Mouse (Mus musculus): Measurements from ENCODE around the gene Slc39a5.

Gene Slc39a5

DNA sequence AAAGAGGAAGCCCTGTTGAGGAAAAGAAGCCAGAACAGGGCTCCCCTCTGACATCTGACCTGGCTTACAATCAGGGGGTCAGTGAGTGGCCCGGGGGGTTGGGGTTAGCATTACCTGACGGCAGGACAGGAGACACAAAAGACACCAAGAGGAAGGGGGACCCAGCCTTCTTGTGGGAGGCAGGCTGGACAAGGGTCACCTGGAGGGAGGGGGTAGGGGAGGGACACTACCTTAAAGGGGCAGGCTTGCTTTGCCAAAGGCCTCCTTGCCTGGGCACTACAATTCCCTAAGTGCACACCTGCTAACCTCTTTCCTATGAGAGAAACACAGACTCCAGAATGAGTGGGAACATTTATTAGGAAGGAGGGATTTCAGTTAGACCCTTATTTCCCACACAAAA is at the start of gene Slc39a5:
Gene Slc39a5 (minus strand): TSS at position 174 of the 400 bp plus-strand sequence.
- no peak for DNase-seq (ENCODE audit: low read depth, low spot score)

DNA sequence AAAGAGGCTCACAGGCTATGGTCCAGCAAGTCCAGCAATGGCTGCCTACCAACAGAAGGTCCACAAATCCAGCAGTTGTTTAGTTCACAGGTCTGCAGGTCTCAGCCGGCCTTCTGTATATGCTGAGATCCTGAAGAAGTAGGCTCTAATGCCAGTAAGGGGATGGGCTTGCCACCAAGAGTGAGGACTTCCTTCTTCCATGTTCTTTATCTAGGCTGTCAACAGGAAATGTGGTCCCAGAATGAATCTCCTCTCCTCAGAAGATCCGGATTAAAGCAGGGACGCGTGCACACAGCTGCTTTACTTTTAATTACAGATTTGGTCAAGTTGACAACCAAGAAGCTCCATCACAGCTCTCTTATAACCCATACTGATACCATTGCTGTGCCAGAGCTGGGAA is 44.4 kb upstream of the Slc39a5 start:
- DNase-seq (ENCODE audit: low read depth, low spot score), result no peak

DNA sequence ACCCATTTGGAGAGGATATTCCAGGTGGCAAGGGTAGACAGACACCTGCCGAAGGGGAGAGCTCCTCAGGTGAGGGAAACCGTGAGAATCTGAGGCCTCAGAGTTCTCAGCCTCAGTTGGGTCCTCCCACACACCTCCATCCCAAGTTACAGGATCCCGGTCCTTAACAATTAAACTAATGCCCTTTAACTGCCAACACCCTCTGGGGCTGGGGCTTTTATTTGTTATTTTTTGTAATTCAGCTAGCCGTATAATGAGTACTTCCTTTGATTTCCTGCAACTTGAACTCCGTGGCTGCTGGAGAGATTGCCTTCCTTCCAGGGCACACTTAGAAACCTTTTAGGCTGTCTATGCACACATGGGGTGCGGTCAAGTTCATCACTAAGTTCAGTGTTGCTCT is 43.3 kb upstream of the Slc39a5 start:
- no peak for DNase-seq (ENCODE audit: low read depth, low spot score)

DNA sequence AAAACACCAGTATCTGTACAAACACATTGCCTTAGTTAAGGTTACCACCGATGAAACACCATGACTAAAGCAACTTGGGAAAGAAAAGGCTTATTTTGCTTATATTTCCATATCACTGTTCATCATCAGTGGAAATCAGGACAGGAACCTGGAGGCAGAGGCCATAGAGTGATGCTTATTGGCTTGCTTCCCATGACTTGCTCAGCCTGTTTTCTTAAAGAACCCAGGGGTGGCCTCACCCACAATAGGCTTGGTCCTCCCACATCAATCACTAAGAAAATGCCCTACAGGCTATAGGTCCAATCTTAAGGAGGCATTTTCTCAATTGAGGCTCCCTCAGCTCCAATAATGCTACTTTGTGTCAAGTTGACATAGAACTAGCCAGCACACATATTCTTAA is 41.7 kb upstream of the Slc39a5 start:
- DNase-seq (ENCODE audit: low read depth, low spot score), result no peak

DNA sequence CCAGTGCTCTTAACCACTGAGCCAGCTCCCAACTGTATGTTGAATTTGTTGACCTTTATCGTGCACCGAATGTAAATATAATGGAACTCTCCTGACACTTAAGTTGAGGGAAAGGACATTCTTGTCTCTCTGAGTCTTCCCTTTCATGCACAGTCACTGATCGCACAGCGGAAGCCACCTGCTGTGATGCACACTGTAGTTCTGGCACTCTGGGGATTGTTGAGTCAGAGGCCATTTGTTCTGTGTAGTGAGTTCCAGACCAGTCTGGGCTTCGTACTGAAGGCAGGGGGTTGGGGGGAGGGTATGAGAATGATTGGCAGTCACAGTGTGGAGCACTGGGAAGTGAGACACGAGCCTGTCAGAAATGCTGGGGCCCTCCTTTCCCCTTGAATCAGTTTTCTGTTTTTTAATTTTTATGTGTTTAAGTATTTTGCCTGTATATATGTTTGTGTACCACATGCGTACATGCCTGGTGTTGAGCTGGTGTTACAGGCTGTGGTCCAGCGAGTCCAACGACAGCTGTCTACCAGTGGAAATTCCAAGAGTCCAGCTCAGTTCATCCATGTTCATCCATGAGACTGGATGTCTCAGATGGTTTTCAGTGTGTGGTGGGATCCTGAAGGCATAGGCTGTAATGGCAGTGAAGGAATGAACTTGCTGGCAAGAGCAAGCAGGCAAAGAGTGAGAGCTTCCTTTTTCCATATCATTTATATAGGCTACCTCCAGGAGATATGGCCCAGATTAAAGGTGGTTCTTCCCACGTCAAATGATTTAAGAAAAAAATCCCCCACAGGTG is 40.5 kb upstream of the Slc39a5 start:
- no peak for DNase-seq (ENCODE audit: low read depth, low spot score)

DNA sequence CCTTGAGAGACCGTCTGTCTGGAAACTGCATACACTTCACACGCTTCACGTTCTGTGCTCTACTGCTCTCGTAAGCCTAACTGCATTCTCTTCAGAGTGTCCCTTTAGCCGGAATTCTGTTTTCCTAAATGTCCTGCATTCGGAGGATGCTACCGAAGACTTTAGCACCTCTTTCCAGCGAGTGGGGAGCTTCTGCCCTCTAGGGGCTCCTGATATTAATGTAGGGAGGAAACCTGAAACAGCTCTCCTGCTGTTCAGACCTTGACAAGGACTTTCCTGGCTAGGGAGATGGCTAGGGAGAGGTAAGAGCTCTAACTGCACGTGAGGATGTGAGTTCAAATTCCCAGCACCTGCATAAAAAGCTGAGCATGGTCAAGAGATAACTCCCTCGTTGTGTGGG is 39.4 kb upstream of the Slc39a5 start:
- DNase-seq (ENCODE audit: low read depth, low spot score), result no peak

DNA sequence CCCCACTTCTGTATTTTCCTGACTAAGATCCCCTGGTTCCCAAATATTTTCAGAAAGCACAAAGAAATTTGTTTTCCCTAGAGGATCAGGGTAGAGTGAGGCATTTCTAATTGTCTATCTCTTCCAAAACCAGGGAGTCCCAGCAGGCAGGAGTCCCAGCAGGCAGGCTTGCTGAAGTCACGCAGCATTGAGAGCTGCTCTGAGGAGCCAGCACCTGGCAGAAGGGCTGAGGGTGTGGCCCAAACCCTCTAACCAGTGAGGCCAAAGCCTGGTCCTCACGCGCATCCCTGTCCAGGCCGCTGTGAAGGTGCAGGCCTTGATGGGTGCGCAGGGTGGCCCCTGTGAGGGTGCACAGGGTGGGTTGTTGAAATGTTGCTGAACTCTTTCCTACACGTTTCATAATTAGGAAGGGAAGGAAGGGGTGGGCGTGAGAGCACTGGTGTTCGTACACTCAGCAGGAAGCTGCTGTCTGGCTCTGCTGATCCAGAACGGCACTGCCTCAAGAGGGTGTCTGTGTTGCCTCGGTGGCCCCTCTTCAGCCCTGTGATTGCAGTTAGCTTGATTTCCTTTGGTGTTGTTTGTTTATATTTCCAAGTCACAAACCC is 37.7 kb upstream of the Slc39a5 start:
- DNase-seq (ENCODE audit: low read depth, low spot score), result no peak

DNA sequence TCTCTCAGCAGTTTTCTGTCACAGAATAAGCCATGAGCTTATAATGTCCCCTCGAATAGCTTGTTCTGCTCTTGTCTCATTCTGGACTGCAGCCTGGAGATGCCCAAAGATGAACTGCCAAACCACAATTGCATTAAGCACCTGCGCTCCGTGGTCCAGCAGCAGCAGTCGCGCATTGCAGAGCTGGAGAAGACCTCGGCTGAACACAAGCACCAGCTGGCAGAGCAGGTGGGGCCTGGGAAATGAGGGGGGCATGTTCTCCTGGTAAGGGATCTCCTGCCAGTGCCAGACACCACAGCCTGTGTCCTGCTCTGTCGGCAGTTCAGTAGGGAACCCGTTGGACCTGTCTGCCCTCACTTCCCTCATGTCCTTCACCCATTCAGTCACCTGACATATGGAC is 35.3 kb upstream of the Slc39a5 start:
- no peak for DNase-seq (ENCODE audit: low read depth, low spot score)

DNA sequence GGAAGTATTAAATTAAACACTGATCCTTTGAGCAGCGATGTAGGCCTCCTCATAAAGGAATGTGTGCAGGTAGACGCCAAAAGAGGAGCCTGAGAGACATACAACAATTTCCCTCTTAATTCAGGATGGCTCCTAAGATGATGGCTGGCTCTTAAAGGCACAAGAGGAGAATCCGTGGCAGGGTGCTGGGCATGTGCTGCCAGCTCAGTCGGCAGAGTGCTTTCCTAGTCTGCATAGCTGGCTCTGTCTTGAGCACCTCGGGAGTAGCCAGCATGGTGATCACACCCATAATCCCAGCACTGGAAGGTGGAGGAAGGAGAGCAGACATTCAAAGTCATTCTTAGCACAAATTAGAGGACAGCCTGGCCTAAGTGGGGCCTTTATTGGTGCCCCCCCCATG is 34.8 kb upstream of the Slc39a5 start:
- no peak for DNase-seq (ENCODE audit: low read depth, low spot score)

DNA sequence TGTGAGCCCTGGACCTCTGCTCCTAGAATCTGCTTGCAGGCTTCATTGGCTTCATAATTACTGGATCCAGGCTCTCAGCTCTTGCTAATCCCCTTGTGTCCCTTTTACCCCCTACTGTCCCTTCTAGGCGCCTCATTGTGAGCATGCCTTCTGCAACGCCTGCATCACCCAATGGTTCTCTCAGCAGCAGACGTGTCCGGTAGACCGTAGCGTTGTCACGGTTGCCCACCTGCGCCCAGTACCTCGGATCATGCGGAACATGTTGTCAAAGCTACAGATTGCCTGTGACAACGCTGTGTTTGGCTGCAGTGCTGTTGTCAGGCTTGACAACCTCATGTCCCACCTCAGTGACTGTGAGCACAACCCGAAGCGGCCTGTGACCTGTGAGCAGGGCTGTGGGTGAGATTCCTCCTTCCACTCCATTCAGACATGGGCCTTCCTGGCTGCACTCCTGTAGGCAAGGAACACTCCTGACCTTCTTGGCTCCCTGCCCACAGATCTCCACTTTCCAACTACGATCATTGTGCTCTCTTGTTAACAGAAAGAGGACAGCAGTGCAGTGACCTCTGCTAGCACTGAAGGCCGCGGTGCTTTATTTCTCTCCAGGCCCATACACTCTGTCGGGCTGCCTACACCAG is 34.3 kb upstream of the Slc39a5 start:
- DNase-seq (ENCODE audit: low read depth, low spot score), result no peak

DNA sequence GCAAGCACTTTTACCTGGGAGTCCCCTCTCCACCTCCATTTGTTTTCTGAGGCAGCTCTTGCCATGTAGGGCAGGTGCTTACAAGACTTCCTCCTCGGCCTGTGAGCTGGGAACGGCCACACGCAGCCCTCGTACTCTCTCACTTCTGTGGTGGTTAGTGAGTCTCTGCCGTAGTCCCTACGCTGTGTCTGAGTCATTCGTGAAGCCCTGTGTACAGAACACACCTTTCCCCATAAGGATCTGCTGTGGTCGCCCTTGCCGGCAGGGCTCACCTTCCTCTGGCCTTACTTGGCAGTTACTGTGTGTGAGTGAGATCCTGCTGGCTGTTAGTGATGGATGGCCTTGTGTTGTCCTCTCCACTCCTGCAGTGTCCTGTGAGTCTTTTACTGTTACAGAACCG is 33.7 kb upstream of the Slc39a5 start:
- no peak for DNase-seq (ENCODE audit: low read depth, low spot score)

DNA sequence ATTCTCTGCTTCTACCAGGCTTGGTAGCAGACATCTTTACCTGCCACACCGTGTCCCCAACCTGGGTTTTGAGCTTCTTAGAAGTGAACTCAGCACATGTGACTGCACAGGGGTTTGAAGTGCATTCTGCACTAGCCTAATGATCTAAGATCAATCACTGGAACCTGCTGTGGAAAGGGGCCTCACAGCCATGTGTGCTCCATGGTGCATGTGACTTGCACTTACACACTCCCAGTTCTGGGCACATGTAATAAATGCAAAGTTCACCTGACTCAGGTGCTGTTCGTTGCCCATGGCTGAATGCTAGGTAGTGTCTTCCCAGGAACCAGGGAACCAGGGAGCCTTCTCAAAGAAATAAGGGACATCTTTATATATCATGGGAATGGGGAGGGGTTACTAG is 32.4 kb upstream of the Slc39a5 start:
- no peak for DNase-seq (ENCODE audit: low read depth, low spot score)

DNA sequence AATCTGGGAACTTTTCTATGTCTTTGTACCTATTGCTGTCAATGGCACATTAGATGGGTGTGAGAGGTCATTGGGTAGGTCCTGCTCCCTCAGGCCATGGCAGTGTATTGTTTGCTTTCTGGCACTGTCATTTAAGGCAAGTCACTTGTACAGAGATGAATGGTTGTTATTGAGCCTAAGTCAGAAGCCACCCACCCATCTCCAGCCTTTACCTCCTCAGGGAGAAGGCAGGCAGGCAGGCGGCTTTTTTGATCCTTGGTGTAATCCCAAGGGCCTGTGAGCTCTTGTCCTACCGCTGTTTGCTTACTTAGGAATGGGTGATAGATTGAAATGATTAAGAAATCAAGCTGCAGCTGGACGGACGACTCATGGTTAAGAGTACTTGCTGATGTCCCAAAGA is 28.4 kb upstream of the Slc39a5 start:
- no peak for DNase-seq (ENCODE audit: low read depth, low spot score)

DNA sequence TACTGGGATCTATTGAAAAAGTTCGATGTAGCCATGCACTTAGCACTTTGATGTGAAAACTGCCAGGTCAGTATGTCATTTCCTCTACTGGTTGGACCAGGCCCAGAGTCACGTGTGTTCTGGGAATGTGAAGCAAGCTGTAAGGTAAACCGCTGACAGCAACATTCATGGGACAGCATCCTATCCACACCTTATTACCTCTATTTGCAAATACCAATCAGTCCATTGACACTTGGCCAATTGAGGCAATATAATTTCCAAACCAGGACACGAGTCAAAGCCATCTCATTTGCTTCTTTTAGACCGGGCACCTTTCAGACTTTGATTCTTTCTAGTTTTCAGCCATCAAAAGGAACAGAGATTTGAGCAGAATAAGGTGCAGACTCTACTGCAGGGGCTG is 28.0 kb upstream of the Slc39a5 start:
- no peak for DNase-seq (ENCODE audit: low read depth, low spot score)

DNA sequence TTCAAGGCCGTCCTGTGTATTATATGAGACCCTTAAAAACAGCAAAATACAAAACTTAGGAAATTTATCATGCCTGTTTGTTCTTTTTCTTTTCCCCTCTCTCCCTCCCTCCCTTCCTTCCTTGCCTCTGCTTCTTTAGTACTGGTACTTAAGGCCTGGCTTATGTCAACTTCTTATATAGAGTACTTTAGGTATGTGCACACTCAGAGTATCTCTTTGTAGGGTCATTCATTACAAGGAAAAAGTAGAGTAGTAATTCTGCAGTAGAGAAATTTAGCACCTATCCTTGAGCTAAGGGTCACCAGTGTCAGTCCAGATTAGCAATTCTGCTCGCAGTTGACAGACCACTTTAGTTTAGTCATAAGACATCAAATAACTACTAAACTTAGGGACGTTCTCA is 24.2 kb upstream of the Slc39a5 start:
- DNase-seq (ENCODE audit: low read depth, low spot score), result no peak

DNA sequence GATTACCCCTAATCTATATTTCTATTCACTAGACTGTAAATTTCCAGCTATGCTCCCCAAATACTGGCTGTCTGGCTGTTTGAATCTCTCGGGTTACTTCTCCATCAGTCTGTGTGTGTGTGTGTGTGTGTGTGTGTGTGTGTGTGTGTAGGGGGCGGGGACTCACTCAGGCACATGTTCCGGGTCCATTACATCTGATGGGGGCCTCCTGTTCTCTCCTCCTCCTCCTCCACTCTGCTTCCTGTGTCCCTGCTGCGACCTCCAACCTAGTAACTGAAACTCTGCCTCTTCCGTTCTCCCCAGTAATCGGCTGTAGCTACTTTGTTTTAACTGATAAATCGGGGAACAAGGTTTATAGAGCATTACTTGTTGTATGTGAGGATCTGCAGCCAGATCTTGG is 23.6 kb upstream of the Slc39a5 start:
- no peak for DNase-seq (ENCODE audit: low read depth, low spot score)

DNA sequence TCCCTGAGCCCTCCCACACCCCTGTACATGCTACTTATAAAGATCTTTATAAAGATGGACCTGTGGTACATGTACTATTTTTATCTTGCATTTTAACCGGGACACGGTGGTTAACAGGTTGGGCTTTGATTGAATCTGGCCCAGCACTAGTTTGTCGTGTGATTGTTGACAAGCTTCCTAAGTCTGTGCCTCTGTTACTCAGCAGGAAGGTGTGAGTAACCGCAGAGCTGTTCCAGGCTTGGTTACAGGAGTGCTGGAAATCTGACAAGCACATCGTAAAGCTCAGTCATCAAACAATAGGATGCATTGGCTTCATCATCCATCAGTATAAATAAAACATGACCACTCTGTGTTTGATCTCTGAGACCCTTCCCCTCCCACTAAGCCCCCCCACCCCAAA is 21.4 kb upstream of the Slc39a5 start:
- DNase-seq (ENCODE audit: low read depth, low spot score), result no peak

DNA sequence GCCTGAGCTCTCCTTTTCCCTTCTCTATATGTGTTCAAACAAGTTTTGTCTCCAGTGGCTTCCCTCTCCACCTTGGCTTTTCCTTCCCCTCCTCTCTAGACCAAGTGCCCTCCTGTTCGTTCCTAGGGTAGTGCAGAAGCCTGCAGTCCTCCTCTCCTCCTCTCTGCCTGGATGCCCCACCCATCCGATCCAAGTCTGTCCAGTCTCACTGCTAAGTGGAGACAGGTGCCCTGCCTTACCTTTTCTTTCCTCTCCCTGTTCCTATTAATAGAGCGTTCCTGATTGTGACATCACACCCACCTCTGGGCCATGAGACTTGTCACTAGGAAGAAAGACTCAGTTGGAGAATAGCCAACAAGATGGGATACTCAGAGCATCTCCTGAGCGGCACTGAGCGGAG is 13.8 kb upstream of the Slc39a5 start:
- DNase-seq (ENCODE audit: low read depth, low spot score), result no peak

DNA sequence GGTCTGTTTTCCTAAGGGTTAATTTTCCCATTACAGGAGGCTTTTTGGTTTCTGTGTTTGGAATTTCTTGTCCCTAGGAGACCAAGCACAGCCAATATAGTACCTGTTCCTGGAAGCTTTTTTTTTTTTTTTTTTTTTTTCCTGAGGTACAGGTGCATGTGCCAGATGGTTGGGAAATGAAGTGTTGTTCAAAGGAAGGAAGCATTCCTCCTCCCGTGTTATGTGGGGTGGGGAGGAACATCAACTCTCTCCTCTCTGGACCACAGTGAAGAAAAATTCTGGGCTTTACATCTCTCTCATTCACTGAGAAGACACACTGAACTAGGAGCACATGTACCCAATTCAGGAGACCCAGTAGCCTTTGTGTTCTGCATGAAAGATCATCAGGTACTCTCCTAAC is 12.0 kb upstream of the Slc39a5 start:
- DNase-seq (ENCODE audit: low read depth, low spot score), result no peak

DNA sequence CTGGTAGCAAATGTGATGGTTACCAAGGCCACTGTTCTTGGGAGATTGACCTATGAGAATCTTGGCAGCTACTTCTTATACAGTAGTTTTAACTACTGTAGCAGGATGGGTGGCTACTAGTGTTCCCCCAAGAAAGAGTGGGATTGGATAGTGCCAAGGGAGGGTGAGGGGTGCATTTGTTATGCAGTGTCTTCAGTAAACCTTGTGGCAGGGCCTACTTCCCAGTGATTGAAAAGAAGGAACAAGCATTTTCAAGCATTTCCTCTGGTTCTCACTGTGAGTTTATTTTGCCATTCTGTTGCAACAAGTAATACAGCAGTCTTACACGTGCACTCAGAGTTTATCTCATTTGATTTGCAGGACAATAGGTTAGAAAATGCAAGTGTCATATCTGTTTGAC is 11.5 kb upstream of the Slc39a5 start:
- DNase-seq (ENCODE audit: low read depth, low spot score), result no peak

DNA sequence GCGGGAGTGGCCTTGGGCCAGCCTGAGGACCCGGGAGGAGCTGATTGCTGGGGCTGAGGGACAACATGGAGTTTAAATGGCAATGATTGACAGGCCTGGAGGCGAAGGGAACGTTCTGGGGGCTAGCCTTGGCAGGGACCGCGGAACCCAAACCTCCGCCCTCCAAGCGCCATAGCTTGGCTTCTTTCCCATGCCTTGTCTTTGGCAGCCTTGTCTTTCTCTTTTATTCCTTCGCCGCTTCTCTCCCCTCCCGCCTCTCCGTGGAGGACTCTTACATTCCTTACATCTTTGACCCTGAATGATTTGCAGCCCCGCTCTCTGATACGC is 11.0 kb upstream of the Slc39a5 start:
- no peak for DNase-seq (ENCODE audit: low read depth, low spot score)

DNA sequence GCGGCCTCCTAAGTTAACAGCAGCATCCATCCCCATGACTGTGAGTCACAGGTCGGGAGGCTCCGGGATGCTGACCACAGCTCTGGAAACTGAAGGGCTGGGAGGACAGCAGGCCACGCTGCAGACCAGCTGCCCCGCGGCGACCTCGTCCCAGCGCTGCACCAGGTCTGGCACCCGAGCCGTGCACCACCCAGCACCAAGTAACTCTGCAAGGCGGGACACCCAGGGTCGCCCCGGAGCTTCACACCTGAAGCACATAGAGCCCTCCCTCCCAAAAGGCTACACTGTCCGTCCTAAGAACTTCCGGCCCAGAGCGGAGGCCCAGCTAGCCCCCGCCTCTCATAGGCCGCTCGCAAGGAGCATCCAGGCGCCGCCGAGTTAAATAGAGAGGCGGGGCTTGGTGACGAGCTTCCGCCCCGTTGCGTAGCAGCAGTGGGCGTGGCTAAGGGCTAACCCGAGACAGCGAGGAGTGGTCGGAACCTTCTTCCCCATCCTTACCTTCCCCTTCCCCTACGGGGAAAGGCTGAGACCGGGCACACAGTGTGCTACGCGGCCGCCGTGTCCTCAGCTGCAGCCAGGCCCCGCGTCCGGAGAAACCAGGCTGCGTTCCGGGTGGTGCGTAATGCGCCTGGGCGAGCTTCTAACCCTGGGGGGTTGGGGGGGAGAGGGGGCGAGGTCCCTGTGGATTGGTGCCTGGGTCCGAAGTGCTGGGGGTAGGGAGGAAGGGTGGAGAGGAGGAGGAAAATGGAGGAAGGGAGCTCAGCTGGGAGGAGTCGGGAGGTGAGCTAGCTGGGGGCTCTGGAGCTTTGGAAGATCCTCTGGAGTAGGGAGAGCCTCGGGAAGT is 10.4 kb upstream of the Slc39a5 start, which contains the start of the genes Nabp2 and Rnf41:
Gene Nabp2 (minus strand): TSS at position 282 of the 844 bp plus-strand sequence.
Gene Rnf41 (plus strand): TSS at position 447 of the 844 bp plus-strand sequence.
- DNase-seq (ENCODE audit: low read depth, low spot score), result peak; percentile 92

Data from telencephalon, adult 2 months (tissue).